Mouse (Mus musculus): ENCODE results near the gene Scn7a.

Gene Scn7a

DNA sequence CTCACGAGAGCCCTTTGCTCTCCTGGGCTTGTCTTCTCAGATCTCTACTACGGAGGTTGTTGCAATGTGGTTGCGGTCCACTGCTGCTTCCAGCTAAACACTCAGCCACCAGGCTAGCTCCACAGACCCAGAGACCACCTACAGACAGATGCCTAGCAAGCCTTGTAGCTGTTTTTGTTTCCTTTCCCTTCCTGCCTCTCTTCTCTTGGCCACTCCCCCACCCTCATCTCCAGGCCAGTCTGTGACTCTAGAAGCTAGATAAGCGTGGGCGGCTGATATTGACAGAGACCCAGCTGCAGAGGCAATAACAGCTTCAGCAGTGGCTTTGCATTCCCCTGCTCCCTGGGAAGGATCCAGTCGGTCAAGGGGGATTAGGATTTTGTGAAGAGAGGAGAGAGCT is at the start of gene Scn7a:
Gene Scn7a, minus strand, starts transcription at position 150 of the 400 bp plus-strand sequence.
- DNase-seq (ENCODE audit: low spot score): no peak

DNA sequence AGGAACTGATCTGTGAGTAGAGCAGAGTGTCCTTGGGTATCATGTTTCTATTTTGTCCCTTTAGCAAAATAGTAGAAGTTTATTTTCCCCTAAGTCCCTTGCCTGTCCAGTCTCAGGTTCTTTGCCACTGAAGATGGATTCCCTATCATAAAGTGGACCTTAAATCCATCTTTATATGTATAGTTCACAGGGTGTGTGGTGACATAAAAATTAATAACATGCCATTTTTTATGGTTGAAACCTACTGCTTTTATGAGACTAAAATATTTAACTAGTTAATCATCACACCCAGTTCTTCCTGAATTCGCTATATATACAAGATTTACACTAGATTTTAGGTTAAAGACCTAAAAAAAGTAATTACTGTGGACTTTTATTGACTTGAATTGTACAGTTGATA is 43.0 kb upstream of the Scn7a start:
- DNase-seq (ENCODE audit: low spot score): no peak

DNA sequence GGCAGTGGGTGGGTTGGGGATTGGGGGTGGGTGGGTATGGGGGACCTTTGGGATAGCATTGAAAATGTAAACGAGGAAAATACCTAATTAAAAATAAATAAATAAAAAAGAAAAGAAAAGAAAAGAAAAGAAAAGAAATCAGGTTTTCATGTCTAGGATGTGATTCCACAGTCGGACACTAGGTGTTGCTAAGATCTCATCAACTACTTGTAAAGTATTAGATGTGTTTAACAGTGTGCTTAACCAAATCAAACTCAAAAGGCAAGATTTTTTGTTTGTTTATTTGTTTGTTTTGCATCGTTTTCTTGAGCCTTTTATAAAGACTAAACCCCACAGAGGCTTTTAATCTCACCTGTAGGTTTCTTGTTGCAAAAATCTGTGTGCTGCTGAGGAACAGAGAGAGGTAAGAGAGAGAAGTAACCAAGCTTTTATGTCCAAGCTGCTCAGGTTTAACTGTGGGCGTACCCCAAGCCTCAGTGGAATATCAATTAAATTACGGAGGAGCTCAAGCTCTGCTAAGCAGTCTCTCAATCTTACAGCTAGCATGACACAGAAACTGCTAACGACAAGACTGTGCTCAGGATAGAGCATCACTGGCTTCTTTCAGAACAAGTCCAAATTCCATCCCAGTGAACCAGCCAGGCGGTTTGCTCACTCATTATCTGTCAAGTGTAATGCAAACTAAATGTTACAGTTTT is 35.3 kb upstream of the Scn7a start:
- peak; percentile 31 for DNase-seq (ENCODE audit: low spot score)

DNA sequence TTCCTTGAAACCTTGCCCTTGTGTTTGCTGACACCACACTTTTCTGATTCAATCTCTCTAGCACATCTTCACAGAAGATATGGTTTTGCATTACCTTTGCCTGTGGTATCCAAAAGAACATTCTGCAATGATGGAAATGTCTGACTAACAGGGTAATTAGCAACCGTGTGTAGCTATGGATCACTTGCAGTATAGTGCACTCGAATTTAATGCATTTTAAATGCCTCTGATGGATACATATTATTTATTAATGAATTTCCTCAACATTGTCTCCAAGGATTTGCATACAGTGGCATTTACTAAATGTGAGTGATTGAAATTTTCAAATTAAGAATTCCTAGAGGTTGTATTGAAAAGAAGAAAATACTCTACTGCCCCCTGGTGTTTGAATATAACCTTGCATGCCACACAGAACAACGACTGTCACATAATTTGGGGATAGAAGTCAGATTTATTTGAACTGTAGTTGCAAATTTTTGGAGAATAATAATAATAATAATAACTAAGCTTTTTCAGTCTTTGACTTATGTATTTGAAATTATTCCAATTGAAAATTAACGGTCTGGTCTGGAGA is 15.0 kb upstream of the Scn7a start:
- peak; percentile 73 for DNase-seq (ENCODE audit: low spot score)

DNA sequence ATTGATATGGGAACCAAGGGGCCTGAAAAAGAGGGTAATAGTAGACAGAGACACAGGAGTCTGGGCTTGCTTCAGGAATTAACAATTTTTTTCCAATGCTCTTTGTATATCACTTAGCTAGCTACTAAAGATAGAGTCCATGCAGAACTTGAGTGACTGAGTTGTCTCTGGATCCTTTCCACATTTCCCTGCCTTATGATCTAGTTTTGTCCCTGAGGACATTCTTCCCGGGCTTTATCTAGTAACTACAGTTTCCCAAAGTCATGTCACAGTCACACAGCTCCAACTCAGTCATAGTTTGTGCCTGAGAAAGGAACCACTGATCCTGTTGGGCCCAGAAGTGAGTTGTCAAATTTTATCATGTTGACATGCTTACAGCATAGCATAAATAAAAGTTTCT is 12.8 kb upstream of the Scn7a start:
- peak; percentile 52 for DNase-seq (ENCODE audit: low spot score)

DNA sequence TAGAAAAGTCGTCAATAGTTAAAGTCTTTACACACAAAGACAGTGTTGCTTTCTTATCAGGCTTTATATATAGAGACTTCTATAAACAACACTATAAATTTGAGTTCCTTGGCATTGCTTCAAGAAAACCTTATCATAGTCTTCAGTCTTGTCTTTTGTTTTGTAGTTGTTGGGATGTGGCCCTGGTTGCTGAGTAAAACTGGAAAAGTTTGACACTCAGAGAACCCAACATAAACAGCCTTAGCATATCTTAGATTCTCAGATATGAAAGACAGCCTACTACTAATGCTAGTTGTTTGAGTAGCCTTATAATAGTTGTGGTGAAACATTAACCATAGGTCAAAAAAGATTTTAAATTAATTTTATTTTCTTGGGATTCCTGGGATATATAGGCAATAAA is 6.9 kb upstream of the Scn7a start:
- DNase-seq (ENCODE audit: low spot score): no peak

DNA sequence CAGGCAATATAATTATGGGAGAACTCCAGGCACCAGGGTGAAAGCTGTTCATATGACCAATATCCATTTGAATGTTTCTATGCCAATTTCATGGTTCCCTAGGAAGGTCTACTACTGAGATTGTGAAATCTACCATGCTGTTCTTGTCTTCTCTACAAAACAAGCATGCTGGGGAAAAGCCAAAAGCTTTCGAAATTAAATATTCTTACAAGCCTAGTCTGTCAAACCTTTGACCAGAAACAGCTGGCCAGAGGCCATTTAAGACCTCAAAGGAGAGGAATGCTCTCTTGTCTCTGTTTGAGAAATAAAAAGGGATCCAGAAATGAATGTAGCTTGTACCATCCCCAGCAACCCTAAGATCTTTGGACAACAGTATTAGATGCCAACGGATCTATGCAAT is 3.8 kb downstream of the Scn7a start:
- peak; percentile 96 for DNase-seq (ENCODE audit: low spot score)

DNA sequence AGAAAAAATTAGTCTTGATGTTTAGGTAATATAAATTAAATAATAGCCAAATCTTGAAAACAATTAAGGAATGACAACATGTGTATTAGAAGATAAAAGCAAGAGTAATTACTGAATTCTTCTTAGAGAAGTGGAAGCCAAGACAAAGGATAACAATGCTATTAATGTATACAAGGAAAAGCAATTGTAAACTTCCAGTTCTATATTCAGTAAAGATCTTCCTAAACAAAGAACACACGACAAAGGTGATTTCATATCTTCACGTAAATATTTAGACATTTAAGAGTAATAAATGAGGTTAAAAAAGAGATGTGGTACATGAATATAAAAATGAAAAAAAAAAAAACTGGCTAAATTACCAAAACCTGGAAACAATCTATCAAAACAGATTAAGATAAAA is 16.7 kb downstream of the Scn7a start:
- no peak for DNase-seq (ENCODE audit: low spot score)

DNA sequence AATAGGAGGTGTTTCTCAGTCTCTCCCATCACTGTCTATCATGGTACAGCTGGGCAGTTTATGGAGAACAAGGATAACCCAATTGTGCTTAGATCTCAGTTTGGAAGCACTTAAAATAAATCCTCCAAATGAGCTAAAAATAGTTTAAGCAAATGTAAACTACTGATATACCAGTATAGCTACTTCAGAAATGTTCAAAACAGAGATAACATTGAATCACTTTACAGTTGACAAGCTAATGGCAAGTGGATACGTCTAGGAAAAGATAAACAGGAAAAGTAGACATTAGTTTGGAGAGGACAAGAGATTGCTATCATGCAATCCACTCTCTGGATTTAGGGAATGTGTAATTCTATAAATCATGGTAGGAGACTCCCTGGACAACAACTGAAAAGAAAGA is 19.5 kb downstream of the Scn7a start:
- DNase-seq (ENCODE audit: low spot score): no peak

DNA sequence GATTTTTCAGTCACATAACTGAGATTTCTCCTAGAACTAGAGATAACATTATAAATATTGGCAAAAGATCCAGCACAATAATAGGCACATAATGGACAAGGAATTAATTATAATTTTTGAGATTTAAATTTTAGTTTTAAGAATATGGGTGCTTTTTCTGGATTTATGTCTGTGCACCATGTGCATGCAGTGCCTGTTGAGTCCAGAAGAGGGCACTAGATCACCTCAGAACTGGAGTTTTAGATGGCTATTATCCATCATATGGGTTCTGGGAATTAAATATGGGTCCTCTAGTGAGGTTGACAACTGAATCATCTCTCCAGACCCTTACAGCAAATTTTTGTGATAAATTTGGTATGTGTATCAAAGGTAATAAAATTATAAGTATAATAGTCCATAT is 21.8 kb downstream of the Scn7a start:
- peak; percentile 20 for DNase-seq (ENCODE audit: low spot score)

DNA sequence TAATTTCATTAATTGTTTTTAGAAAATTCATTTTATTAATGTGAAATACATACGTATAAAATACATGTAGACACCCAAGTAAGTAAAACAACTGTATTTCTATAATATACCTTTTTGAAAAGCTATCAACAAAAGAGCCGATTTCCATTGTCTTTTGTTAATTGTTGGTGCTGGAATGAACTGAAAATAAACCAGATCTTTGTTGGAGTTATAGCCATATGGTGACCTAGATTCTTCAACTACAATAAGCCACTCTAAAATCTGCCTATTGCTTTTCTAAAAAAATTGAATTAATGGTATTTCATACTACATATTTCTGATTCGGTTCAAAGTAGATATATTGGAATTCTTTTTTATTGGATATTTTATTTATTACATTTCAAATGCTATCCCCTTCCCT is 56.7 kb downstream of the Scn7a start:
- no peak for DNase-seq (ENCODE audit: low spot score)

DNA sequence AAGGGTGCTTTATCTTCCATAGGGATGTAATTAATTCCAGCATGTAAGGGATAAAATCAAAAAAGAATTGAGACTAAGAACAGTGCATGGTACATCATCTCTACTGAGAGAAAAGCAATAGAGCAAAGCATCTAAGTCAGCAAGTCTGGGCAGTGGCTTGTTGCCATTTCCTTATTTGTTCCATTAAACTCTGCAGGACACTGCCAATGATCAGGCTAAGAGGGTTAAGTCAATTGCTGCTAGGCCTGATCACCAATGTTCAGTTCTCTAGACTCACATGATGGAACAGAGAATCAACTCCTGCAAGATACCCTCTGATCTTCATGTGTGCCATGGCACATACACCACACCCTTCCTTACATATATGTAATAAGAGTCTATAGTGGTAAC is 57.1 kb downstream of the Scn7a start:
- no peak for DNase-seq (ENCODE audit: low spot score)

DNA sequence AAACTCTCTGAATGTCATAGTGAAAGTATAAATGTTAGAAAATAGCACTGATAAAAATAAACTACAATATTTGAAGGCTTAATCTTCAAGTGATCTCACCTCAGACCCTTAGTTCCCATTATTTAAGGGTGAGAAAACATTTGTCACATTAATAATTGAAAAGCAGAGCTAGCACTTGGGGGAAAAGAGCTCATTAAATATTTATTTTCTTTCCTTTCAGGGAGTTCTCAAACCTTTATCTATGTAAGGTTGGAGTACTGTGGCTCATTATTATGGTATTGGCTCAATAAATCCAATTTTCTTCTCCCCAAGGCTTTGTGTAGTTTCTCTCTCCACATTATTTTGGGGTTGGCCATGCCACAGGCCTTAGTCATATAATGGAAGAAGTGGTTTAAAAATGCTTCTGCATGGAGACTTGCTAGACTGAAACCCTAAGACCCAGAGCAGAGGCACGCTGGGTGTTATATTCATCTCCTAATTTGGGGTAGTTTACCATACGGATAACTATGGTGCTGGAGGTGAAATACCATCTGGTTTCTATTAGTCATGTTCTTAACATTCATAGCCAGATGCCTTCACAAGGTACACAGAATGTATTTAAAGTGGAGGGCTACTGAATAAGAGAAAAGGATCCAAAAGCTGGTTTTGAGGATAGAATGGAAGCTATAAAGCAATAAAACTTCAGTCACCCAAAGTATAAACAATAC is 57.7 kb downstream of the Scn7a start:
- no peak for DNase-seq (ENCODE audit: low spot score)

DNA sequence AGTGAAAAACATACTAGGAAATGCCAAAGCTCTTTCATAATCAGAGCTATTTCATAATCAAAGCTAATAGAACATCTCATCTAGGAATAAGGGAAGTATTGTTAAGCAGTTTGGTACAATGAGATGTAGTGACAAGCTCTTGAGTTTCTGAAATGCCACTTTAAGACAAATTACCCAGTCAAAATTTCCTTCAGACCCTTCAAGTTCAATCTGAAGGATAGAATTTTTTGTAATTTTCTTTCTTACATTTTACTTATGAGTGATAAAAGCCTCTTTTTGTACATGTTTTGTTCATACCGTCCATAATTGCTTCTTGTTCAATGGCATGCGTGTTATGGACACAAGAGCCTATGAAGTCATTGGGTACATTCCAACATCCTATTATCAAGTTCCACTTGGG is 72.6 kb downstream of the Scn7a start:
- peak; percentile 9 for DNase-seq (ENCODE audit: low spot score)

DNA sequence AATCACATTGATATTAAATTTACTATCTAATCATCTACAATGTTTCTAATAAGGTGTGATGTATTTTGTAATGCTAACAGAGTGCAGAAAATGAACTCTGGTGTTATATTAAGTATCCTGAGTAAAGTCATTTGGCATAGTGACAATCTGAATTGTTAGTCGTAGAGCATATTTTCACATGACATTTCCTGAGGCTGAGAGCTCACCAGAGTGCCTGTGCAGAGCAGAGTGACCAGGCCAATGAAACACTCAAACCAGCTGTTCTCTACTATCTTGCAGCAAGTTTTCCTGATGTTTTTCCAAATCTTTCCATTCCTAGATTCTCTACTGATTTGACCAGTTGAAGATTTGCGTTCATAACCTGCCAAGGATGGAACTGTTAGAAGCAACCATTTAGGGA is 92.4 kb downstream of the Scn7a start:
- DNase-seq (ENCODE audit: low spot score): no peak

DNA sequence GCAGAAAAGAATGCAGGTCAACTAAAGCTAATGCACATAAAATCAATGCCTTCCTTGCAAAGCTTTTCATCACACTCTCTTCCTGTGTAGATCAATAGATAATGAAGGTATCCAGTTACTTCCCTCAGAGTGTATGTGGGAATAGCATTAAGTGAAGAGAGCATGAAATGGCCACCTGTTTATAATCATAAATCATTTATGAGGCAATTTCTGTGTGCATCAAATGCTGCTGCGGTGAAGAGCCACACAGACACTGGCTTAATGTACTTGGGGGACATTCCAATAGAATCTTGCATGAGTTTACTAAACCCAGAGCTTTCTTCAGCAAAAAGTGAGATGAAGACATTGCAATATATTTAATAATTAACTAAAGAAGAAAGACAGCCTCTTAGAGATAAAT is 122.7 kb downstream of the Scn7a start:
- no peak for DNase-seq (ENCODE audit: low spot score)

DNA sequence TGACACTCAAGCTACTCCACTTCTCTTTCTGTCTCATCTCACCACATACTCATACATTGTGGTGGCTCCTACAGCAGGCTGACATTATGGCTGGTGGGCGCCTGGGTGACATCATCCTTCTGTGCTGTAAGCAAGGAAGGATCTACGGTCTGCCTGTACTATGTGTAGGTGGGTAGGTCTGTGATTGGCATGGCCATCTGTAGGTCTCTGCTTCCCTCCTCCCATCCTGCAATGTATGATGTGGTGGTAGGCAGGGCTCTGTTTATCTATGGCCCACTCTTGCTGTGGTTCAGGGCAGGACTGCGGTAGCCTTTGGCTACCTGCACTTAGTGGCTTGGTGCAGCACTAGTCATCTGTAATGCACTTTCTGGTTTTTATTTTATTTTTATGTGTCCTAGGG is 128.3 kb downstream of the Scn7a start:
- DNase-seq (ENCODE audit: low spot score): no peak

DNA sequence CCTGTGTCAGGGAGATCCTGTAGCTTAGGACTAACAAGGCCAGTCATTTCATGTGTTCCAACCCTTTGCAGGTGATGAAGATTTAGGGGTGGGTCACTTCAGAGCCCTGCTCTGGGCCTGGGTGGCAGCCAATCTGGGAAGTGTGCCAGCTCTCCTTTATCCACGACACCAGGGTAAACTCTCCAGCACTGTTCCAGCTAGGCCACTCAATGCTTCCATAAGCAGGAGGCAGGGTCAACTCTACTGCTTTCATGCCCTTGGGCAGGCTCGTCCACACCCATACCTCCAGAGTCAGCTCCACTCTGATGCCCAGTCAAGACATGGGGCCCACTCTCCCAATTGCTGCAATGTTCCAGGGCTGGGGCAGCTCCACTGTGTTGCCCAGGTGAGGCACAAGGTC is 129.3 kb downstream of the Scn7a start:
- no peak for DNase-seq (ENCODE audit: low spot score)

DNA sequence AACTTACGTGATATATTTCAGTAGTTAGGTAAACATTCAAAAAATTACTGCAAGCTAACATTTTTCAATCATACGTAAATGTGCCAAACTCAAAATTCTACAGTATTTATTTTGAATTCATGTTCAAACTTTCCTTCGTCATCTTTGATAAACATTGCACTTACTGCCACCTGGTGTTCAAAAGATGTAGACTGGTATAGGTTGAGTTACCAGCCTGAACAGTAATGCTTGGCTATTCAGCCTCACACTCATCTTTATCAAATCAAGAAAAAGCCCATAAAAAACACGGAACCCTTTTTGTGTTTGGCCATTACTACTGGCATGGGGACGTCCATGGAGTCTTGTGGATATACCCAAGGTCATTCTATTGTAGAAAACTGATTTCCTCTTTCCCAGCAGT is 140.3 kb downstream of the Scn7a start:
- DNase-seq (ENCODE audit: low spot score): peak; percentile 78

DNA sequence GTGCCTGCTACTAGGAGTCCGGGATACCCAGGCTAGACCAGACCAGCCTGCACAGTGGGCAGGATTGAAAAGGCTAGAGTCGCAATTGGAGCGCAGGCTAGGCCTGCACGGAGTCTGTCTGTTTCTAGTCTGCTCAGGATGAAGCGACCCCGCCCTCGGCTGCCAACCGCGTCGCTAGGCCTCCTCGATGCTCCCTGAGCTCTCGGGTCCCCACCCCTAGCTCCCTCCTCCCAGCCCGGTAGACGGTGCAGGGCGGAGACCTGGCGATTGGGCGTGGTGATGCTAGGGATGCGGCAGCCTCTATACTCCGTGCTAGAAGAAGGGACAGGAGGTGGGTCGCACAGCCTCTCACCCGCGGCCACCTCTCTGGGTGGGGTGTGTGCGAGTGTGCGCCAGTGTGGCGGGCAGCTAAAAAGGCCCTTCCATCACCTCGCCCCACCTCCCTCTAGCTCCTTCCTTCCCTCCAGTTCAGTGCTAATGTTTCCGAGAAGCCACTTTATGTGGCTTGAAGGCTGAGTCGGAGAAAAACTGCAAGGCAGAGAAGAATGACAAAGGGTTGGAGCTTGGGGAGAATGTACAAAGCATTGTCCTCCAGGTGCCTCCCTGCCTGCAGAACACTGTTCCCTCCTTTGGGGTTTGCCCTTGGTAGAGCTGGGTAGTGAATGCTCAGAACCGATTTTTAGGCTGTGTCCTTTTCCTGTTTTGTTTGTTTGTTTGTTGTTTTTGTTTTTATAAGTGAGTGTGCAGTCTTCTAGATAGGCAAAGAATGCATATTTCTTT is 149.9 kb downstream of the Scn7a start, which contains the start of gene Scn9a:
Gene Scn9a, minus strand, starts transcription at position 383 of the 780 bp plus-strand sequence.
- DNase-seq (ENCODE audit: low spot score): no peak

DNA sequence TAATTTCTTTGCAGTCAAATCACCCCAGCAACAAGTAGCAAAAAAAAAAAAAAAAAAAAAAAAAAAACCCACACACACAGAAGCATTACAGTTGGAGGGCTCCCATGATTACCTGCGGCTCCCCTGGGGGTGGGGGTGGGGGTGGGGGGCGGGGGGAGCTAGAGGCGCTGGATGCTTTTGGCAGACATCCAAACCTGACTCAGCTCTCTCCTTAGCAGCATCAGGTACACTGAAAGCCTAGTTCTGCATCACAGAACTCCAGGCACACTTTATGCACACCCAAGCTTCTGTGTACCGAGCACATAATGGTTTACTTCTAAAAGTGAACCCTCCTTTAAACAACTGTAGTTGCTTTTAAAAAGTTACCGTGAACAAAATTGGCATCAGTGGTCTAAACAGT is 152.0 kb downstream of the Scn7a start:
- no peak for DNase-seq (ENCODE audit: low spot score)
